Mouse (Mus musculus): ENCODE data around the gene Tmem235.

DNA sequence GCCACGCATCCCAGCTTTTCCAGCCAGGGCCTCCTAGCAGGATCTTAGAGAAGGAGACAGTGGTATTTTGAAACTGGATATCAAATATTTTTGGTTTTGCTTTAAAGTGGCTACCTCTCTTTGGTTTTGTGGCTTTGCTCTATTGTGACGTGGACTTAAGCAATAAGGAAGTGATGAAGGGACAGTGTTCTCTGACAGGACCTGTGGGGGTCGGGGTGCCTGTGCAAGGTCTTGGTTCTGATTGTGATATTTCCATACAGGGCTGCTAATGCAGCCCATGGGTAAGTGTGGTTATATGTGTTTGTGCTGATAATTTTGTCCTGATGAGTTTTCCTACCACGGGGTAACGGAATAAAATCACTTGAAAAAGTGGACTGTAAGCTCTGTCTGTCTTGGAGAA, 5.2 kb upstream of the Tmem235 start:
- no peak for TF ChIP-seq EP300 (IDR thresholded peaks at IDR 0.05; ENCODE audit: insufficient read depth, low read depth, low read length)
- no peak for TF ChIP-seq POLR2A (IDR thresholded peaks at IDR 0.05; ENCODE audit: insufficient read depth, low read depth, low read length)
